Mouse (Mus musculus) heart, postnatal 14 days (tissue): ENCODE data around the gene Tldc1. TPM values are rescaled to one million over a fixed set of nuclear protein-coding genes. Genes with fewer than 3 reads are reported as not detected.

ENCODE experiments used
- DNase-seq, 2 experiments: peaks; one replicate each; pipeline ENCODE4 v3.0.0; 2021 to 2022
- intact Hi-C: fragments of 180-260 bp; cut with DNase I; formaldehyde crosslinking; loops from one replicate; pipeline ENCODE4 v1.15.1; 2025
- total RNA-seq, 2 experiments: library from RNA; stranded (reverse); gene quantifications; 2 replicates each; pipeline ENCODE4 v1.2.3; 2021

Gene Tldc1
- total RNA-seq, 2 experiments from 2014 or later: 11.6 to 14.6 TPM

GRCm38 (mm10) chr8:119805275-119805674 is 27.1 kb upstream of the Tldc1 start:
- no peak for DNase-seq
- intact Hi-C loops: no loop called here

- no peak for DNase-seq
- intact Hi-C loops: no loop called here
Observed at GRCm38 (mm10) chr8:119802592-119802991, 24.4 kb upstream of the Tldc1 start.

- intact Hi-C loops: no loop called here
- no peak for DNase-seq
Observed at GRCm38 (mm10) chr8:119801168-119801567, 23.0 kb upstream of the Tldc1 start.

- intact Hi-C loops: loop anchor here (2.0 kb wide), 1 partner anchor 26 kb away; no protein-coding TSS in a partner anchor
- no peak for DNase-seq
Observed at GRCm38 (mm10) chr8:119798965-119799264, 20.7 kb upstream of the Tldc1 start.

DNA sequence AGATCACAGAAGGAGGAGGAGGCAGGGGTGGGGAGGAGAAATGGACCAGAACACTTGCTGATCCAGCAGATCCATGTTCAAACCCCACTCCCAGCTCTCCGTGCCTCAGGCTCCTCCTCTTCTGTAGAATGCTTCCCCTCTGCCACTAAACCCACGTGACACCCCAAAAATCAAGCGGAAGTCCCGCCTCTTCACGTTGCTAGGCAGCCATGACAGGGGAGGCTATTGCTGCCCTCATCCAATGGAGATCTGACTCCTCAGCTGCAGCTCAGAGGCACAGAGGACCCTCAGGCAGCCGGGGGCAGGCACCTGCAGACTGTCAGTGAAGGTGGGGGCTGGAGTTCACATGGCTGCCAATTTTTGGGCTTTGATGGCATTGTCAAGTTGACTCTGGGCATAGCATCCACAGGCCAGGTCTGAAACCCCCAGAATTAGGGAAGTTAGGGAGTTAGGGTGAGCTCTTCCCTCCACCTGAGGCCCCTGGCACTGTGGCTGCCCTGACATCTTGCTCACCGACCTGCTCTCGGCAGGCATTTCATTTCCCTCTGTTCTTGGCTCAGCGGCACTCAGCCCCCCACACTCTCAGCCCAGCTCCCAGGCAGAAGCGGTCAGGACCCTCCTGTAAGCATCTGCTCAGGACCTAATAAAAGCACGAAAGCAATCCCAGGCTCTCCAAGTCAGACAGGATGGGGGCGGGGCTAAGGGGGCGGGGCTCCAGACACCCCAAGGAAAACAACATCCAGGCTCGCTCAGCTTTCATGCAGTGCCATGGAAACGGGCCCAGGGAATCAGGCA is 20.2 kb upstream of the Tldc1 start:
- DNase-seq: peak; percentile 43 to 65
- intact Hi-C loops: loop anchor here (2.0 kb wide), 1 partner anchor 26 kb away; no protein-coding TSS in a partner anchor

DNA sequence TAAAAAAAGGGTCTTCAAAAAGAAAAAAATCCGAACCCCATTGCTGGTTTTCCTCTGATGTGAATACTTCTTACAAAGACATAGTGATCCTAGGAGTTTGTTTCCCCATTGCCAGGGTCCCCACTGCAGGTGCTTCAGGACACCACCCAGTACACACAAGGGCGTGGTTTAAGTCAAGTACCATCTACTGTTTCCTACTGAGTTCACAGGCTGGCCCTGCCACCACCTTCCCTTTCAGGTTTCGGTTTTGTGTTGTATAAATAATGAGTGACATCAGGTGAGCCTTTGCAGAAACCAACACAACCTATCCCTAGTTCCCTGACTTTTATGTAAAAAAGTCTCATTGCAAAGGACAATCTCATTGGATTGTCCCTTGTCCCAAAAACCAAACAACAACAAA is 17.4 kb upstream of the Tldc1 start:
- DNase-seq: no peak
- intact Hi-C loops: no loop called here

DNA sequence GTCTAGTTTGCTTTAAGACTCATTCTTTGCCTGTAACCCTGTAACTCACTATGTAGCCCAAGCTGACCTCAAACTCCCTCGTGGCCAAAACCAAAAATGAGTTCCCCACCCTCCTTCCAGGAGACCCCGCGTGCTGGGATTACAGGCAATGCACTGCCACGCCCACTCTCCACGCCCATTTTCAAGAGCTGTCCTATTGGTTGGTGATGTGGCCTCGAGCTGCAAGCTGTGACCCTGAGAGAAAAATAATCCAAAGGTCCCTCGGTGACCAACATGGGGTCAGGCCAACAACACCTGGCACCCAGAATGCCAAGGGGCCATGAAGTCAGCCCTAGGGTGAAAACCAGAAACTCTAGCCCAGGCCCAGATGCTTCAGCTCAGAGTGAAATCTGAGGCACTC is 16.5 kb upstream of the Tldc1 start:
- intact Hi-C loops: no loop called here
- no peak for DNase-seq

GRCm38 (mm10) chr8:119791804-119792704 is 13.8 kb upstream of the Tldc1 start:
- DNase-seq: peak; percentile 31 to 57
- intact Hi-C loops: no loop called here

DNA sequence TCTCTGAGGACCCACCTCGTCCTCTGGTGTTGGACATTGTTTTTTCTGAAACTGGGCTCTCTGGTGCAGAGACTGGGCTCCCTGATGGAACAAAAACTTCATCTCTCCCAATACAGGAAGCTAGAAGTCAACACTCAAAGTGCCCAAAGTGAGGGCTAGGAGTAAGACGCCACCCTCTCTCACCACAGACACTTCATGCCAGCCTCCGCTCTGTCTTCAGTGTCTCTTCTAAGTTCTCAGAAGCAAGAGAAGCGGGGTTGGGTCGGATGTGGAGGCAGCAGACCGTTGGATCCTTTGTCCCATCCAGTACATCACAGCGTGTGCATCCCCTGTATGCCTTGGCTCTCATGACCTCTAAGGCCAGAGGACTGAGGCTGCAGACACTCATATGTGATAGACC is 11.4 kb upstream of the Tldc1 start:
- DNase-seq: no peak
- intact Hi-C loops: loop anchor here (10.0 kb wide), 2 partner anchors 285 to 345 kb away; partner anchors contain the start of gene Necab2

- intact Hi-C loops: loop anchor here (10.0 kb wide), 2 partner anchors 286 to 344 kb away; partner anchors contain the start of gene Necab2
- no peak for DNase-seq
Observed at GRCm38 (mm10) chr8:119788607-119789381, 10.6 kb upstream of the Tldc1 start.

GRCm38 (mm10) chr8:119787341-119787740 is 9.1 kb upstream of the Tldc1 start:
- no peak for DNase-seq
- intact Hi-C loops: loop anchor here (10.0 kb wide), 2 partner anchors 287 to 343 kb away; partner anchors contain the start of gene Necab2

DNA sequence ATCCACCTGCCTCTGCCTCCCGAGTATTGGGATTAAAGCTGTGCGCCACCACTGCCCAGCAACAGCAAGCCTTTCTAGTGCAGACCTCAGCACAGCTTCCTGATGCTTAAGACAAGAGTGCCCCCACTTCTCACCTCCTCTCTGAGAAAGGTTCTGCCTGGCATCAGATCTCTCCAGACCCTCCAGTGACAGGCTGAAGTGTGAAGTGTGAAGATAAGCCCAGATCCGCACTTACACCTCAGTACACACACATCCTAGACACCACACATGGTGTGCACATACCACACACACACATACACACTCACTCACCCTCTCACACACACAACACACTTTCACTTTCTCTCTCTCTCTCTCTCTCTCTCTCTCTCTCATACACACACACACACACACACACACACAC is 8.7 kb upstream of the Tldc1 start:
- intact Hi-C loops: loop anchor here (10.0 kb wide), 2 partner anchors 288 to 342 kb away; partner anchors contain the start of gene Necab2
- DNase-seq: no peak

DNA sequence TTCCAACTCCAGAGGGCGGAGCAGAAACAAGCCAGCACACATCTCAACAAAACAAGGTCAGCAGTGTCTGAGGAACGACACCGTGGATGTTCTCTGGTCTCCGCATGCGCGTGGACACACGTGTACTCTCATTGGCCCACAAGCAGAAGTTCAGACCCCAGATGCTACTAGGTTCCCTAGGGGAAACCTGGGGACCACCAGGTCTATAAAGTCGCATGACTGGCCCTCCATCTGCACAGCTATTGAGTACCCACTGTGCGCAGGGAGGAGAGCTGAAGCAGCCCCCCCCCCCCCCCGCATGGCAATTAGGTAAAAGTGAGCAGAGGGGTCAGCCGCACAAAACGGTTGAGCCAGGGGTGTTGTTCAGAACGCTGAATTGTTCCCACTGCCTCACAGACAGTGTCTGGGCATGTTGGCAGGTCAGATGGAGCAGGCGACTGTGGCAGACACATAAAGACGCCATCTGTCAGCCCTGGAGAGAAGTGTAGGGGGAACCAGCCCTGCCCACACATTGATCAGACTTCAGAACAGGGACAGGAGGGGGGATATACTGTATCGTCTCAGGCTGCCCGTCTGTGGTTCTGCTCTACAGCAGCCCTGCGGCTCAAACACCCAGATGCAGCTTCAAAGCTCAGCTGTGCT is 7.7 kb upstream of the Tldc1 start:
- intact Hi-C loops: loop anchor here (10.0 kb wide), 2 partner anchors 289 to 341 kb away; partner anchors contain the start of gene Necab2
- no peak for DNase-seq

GRCm38 (mm10) chr8:119784676-119785075 is 6.5 kb upstream of the Tldc1 start:
- DNase-seq: no peak
- intact Hi-C loops: loop anchor here (10.0 kb wide), 2 partner anchors 290 to 340 kb away; partner anchors contain the start of gene Necab2

DNA sequence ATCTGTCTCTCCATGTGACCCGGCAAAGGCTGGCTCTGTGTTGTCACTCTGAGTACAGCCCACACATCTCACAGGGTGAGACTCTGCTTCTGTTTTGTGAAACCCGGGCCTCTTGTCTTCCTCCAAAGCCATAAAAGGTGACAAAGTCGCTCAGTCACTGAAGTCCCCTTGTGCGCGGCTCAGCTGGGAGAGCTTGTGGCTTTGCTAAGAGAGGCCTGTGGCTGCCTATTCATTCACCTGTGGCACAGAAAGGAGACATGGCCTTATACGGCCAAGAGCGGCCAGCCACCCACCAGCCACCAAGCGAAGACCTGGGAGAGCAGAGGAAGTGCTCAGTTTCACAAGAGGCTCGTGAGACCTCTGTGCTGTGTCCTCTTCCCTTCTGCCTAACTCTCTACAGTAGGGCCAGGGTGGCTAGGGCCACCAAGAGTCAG is 5.9 kb upstream of the Tldc1 start:
- DNase-seq: no peak
- intact Hi-C loops: loop anchor here (10.0 kb wide), 2 partner anchors 291 to 339 kb away; partner anchors contain the start of gene Necab2

GRCm38 (mm10) chr8:119783579-119783978 is 5.4 kb upstream of the Tldc1 start:
- intact Hi-C loops: loop anchor here (10.0 kb wide), 2 partner anchors 291 to 339 kb away; partner anchors contain the start of gene Necab2

GRCm38 (mm10) chr8:119782715-119783114 is 4.5 kb upstream of the Tldc1 start:
- intact Hi-C loops: loop anchor here (1.0 to 10.0 kb wide), 4 partner anchors 61 to 338 kb away; partner anchors contain the start of gene Necab2
- DNase-seq: peak; percentile 82 to 89

More at GRCm38 (mm10) chr8:119783579-119783978, 5.4 kb upstream of the Tldc1 start:
- DNase-seq: no peak

DNA sequence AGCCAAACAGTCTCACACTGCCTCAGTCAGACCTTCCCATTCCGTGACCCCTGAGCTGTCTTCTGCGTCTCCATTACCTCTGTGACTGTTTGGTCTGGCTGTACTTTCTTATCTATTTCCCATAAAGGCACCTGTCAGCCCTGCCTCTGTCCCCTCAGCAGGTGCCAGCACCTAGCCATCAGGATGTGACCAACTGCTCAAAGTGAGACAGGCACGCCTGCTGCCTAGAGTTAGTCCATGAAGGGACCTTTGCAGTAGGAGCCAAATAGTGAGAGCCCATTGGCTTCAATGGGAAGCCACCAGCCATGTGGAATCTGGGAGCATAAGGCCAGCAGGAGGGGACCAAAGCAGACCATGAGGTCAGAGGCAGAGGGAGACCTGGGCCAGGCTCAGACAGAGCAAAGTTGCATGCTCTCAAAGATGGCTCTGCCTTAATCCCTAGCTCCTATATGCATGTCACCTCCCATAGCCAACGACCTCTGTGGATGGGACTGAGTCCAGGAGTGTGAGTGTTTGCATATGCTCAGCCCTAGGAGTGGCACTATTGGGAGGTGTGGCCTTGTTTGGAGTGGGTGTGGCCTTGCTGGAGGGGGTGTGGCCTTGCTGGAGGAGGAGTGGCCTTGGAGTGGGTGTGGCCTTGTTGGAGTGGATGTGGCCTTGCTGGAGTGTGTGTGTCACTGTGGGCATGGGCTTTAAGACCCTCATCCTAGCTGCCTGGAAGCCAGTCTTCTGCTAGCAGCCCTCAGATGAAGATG is 3.0 kb upstream of the Tldc1 start:
- DNase-seq: peak in 1 of 2 experiments; percentile 32
- intact Hi-C loops: loop anchor here (10.0 kb wide), 2 partner anchors 294 to 336 kb away; partner anchors contain the start of gene Necab2
